Mouse (Mus musculus) megakaryocyte-erythroid progenitor cell, adult 5 weeks (primary cell): ENCODE data around the gene Senp7. TPM values are rescaled to one million over a fixed set of nuclear protein-coding genes. Genes with fewer than 3 reads are reported as not detected.

Source experiments
- polyA plus RNA-seq: library from polyadenylated mRNA; stranded (reverse); fragments of >175 nt; gene quantifications from 2 replicates; pipeline ENCODE4 v1.2.3, GENCODE M21; 2012

Senp7 gene
- 15.0 and 16.2 TPM in 2 replicates for polyA plus RNA-seq

DNA sequence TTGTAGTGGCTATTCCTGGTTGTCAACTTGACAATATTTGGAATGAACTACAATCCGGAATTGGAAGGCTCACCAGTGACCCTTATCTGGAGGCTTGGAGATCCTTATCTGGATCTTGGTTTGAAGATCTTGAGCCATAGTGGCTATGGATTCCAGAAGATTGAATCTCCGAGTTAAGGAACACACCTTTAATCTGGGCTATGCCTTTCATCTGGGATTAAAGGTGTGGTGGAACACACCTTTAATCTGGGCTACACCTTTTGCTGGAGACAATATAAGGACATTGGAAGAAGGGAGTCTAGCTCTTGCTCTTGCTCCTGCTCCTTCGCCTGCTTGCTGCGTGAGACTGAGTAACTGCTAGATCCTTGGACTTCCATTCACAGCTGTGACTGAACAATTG lies at the start of gene Senp7:
TSS of gene Senp7 (plus strand) at position 301 of the 400 bp plus-strand sequence.

DNA sequence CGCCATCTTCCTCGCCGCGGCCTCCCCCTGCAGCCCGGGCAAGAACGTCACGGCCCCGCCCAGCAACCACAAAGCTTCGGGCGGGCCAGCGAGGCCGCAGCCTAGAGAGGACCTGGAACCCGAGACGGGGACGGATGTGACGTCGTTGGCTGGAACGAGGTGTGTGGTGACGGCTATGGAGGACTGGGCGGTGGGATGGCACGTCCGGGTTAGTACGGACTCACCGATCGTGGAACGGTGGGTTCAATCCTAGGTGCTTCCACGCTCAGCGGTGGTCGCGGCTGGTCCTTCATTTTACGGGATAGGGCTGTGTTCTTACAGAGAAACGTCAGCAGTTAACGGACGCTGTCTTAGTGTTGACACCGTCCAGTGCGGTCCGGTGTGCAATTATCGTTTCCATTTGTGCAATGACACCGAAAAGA lies 18.5 kb upstream of the Senp7 start, which contains the start of gene Pcnp:
TSS of gene Pcnp (minus strand) at position 79 of the 422 bp plus-strand sequence.

DNA sequence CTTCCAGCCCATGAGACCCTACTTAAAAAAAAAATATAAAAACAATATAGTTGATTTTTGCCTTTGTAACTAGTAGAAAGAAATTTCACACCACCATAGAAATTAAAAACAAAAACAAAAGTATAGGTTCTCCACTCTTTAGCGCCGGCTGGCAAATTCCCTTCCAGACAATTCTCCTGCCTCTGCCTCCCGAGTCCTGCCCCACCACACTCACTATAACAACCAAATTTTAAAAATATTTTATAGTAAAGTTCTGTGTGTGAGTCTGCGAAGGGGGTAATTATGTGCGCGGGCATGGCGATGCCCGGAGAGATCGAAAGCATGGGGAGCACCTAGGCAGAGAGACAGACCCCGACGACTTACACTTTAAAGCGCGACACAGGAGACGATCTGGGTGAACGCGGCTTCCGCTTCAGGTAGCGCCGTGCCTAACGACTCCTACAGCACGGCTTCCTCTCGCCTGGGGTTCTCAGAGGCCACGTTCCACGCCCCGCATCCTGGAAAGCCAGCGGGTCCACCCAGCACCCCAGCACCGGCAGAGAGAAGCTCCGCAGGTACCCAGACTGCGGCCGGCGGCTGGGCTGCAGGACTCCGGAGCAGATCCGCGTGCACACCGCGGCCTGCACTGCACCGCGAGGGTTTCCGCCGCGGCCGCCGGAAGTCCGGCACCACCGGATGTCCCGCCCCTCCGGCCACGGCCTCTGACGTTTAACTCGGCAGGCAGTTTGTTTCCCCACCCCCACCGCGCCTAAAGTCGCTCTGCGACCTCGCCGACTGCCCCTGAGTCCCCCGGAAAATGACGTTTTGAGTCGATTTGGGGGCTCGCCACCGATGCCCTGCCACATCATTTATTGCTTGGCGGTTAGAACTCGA lies 10.8 kb upstream of the Senp7 start, which contains the start of gene Trmt10c:
TSS of gene Trmt10c (minus strand) at position 682 of the 873 bp plus-strand sequence.

GRCm38 (mm10) chr16:56204051-56204450 lies 155.9 kb downstream of the Senp7 start, which contains the start of gene Impg2:
Gene Impg2 (plus strand): TSS chr16:56204313.

Other genes starting within 250 kb of the Senp7 start
- 27.6 and 41.2 TPM in 2 replicates for gene Nfkbiz, start 209.4 kb upstream of the Senp7 start, polyA plus RNA-seq
- 0.48 and 0.68 TPM in 2 replicates for gene Nxpe3, start 153.1 kb upstream of the Senp7 start, polyA plus RNA-seq
- gene Cep97, start 113.5 kb upstream of the Senp7 start, polyA plus RNA-seq, result 7.7 and 11.3 TPM in 2 replicates
- gene Rpl24, start 82.1 kb upstream of the Senp7 start, polyA plus RNA-seq, result 93.8 and 109 TPM in 2 replicates
- 6.7 and 8.1 TPM in 2 replicates for gene Zbtb11, start 74.5 kb upstream of the Senp7 start, polyA plus RNA-seq
- gene Pcnp, start 18.6 kb upstream of the Senp7 start, polyA plus RNA-seq, result 26.4 and 33.5 TPM in 2 replicates
- 11.7 and 11.8 TPM in 2 replicates for gene Trmt10c, start 10.5 kb upstream of the Senp7 start, polyA plus RNA-seq
- 0.03 TPM in 1 of 2 replicates, not detected in the other for gene Impg2, start 156.0 kb downstream of the Senp7 start, polyA plus RNA-seq